Mouse (Mus musculus) kidney, adult 2 months (tissue): ENCODE measurements around the gene Apba3. TPM values are rescaled to one million over a fixed set of nuclear protein-coding genes. Genes with fewer than 3 reads are reported as not detected.

Source experiments
- DNase-seq: peaks from one replicate; pipeline ENCODE4 v3.0.0; 2021
- H3K27ac ChIP-seq: fragments of 200-500 bp; 2 replicates; pipeline ENCODE4 v1.5.1; 2012; ENCODE audit warnings: low read depth, low read length, control low read depth, inconsistent platforms; ENCODE audit not compliant: insufficient read depth
- H3K27me3 ChIP-seq: fragments of 200-500 bp; replicated peaks from 2 replicates; pipeline ENCODE4 v1.6.1; 2012; ENCODE audit warnings: mild to moderate bottlenecking, moderate library complexity, low read length, inconsistent platforms; ENCODE audit not compliant: control insufficient read depth, insufficient read depth
- H3K36me3 ChIP-seq: fragments of 200-500 bp; 2 replicates; pipeline ENCODE4 v1.6.1; 2012; ENCODE audit warnings: mild to moderate bottlenecking, moderate library complexity, low read length, inconsistent platforms; ENCODE audit not compliant: control insufficient read depth, insufficient read depth
- H3K4me1 ChIP-seq: fragments of 200-500 bp; 2 replicates; pipeline ENCODE4 v1.6.1; 2011; ENCODE audit warnings: low read length; ENCODE audit not compliant: control insufficient read depth, insufficient read depth
- H3K4me3 ChIP-seq: fragments of 200-500 bp; 2 replicates; pipeline ENCODE4 v1.5.1; 2011; ENCODE audit warnings: mild to moderate bottlenecking, low read depth, low read length, control low read depth; ENCODE audit not compliant: insufficient read depth
- CTCF ChIP-seq: fragments of 200-500 bp; conservative IDR thresholded peaks from 2 replicates; pipeline ENCODE4 v1.5.1; 2011; ENCODE audit warnings: low read depth, mild to moderate bottlenecking, control low read depth, low read length, moderate library complexity, mixed read lengths; ENCODE audit not compliant: insufficient read depth, insufficient read length
- POLR2A ChIP-seq: fragments of 200-500 bp; IDR thresholded peaks from one replicate; pipeline ENCODE4 v1.6.1; 2011; ENCODE audit warnings: low read depth, low read length, control low read depth
- WGBS: fragments of 180-500 bp; shearing (Covaris S2); methylation state at CpG from one replicate; pipeline ENCODE4 v1.1.7; 2018; 5-methylcytosine and 5-hydroxymethylcytosine counted together
- polyA plus RNA-seq: library from polyadenylated mRNA; depleted of rRNA; stranded (reverse); fragments of >200 nt; gene quantifications from 2 replicates; pipeline ENCODE4 v1.2.3, GENCODE M21; 2012

The Apba3 gene
- polyA plus RNA-seq, 1 experiment = 142 TPM

GRCm38 (mm10) chr10:81303258-81303657 is 36.5 kb downstream of the Apba3 start:
- no peaks in the 10 kb centered on the region for H3K27me3 ChIP-seq
- no peaks in the 10 kb centered on the region for H3K36me3 ChIP-seq
- peaks cover 55% of the 10 kb centered on the region for H3K4me1 ChIP-seq
- WGBS = 33% methylated on average over 10 of the region's 10 CpGs
- TF ChIP-seq CTCF (no peak), POLR2A (no peak)
- H3K4me3 ChIP-seq = no peak overlapping the region
- peak overlapping the region; percentile 14; the same call in 1 of the 2 replicates for H3K27ac ChIP-seq
- no peak for DNase-seq

GRCm38 (mm10) chr10:81303761-81304160 is 37.0 kb downstream of the Apba3 start:
- no peaks in the 10 kb centered on the region for H3K27me3 ChIP-seq
- TF ChIP-seq POLR2A = no peak
- no peak for TF ChIP-seq CTCF
- DNase-seq = no peak
- WGBS = 43% methylated on average over 7 of the region's 7 CpGs
- peaks cover 50% of the 10 kb centered on the region for H3K4me1 ChIP-seq
- H3K4me3 ChIP-seq = no peak overlapping the region
- H3K36me3 ChIP-seq = no peaks in the 10 kb centered on the region
- no peak overlapping the region for H3K27ac ChIP-seq

GRCm38 (mm10) chr10:81304597-81305238 is 38.0 kb downstream of the Apba3 start:
- H3K27ac ChIP-seq = no peak overlapping the region
- peaks cover 41% of the 10 kb centered on the region for H3K4me1 ChIP-seq
- TF ChIP-seq CTCF = peak; percentile 93
- TF ChIP-seq POLR2A = no peak
- no peaks in the 10 kb centered on the region for H3K27me3 ChIP-seq
- no peaks in the 10 kb centered on the region; the same call in 1 of the 2 replicates for H3K36me3 ChIP-seq
- WGBS = 19% methylated on average over 7 of the region's 9 CpGs
- no peak for DNase-seq
- H3K4me3 ChIP-seq = no peak overlapping the region

GRCm38 (mm10) chr10:81305663-81306062 is 38.9 kb downstream of the Apba3 start:
- no peaks in the 10 kb centered on the region; the same call in 1 of the 2 replicates for H3K36me3 ChIP-seq
- TF ChIP-seq POLR2A (no peak), CTCF (no peak)
- WGBS = 92% methylated on average over 14 of the region's 14 CpGs

GRCm38 (mm10) chr10:81306173-81306668 is 39.5 kb downstream of the Apba3 start:
- H3K27ac ChIP-seq = no peak overlapping the region
- H3K27me3 ChIP-seq = no peaks in the 10 kb centered on the region
- H3K36me3 ChIP-seq = no peaks in the 10 kb centered on the region; the same call in 1 of the 2 replicates
- peaks cover 27% of the 10 kb centered on the region for H3K4me1 ChIP-seq
- no peak for DNase-seq
- no peak overlapping the region for H3K4me3 ChIP-seq
- TF ChIP-seq POLR2A (no peak), CTCF (no peak)
- 78% methylated on average over 12 of the region's 12 CpGs for WGBS

More at GRCm38 (mm10) chr10:81305663-81306062, 38.9 kb downstream of the Apba3 start:
- Histone ChIP-seq H3K4me1 (peaks cover 32% of the 10 kb centered on the region), H3K4me3 (no peak overlapping the region), H3K27me3 (no peaks in the 10 kb centered on the region), H3K27ac (no peak overlapping the region)
- no peak for DNase-seq

- H3K4me1 ChIP-seq = peaks cover 20% of the 10 kb centered on the region
- no peak for TF ChIP-seq CTCF
- no peak for TF ChIP-seq POLR2A
- H3K27me3 ChIP-seq = no peaks in the 10 kb centered on the region
- no peak overlapping the region for H3K4me3 ChIP-seq
- H3K27ac ChIP-seq = no peak overlapping the region
- H3K36me3 ChIP-seq = no peaks in the 10 kb centered on the region; the same call in 1 of the 2 replicates
- 89% methylated on average over 21 of the region's 21 CpGs for whole genome bisulfite sequencing
- DNase-seq = no peak
Measured at GRCm38 (mm10) chr10:81306837-81307682, 40.3 kb downstream of the Apba3 start.

GRCm38 (mm10) chr10:81309571-81309970 is 42.8 kb downstream of the Apba3 start:
- DNase-seq = no peak
- TF ChIP-seq POLR2A = no peak
- TF ChIP-seq CTCF = no peak
- Histone ChIP-seq H3K27me3 (no peaks in the 10 kb centered on the region), H3K4me3 (no peak overlapping the region), H3K27ac (no peak overlapping the region), H3K36me3 (no peaks in the 10 kb centered on the region; the same call in 1 of the 2 replicates), H3K4me1 (peaks cover under 1% of the 10 kb centered on the region; the same call in 1 of the 2 replicates)
- WGBS = 80% methylated on average over 5 of the region's 5 CpGs
